Mouse (Mus musculus): ENCODE data around the gene Ralgps2.

DNA sequence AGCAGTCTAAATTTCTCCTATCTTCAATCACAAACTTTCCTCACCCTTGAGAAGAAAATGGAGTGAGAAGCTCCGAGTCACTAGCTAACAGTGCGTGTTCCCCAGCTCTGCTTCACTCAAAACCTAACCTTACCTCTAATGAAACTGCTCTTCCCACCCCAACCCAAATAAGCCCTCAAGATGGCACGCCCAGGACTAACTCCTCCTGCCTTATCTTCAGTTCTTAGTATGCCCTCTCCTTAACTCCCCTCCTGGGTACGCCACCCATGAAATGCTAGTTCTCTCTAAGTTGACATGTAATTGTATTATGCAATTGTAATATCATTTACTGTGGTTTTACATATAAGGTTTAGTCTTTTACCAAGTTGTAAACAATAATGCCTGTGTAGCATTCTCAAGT is 11.2 kb downstream of the Ralgps2 start:
- TF ChIP-seq CTCF (IDR thresholded peaks at IDR 0.05; ENCODE audit: extremely low read depth, insufficient read depth, insufficient read length, insufficient replicate concordance) = no peak
- TF ChIP-seq POLR2A (IDR thresholded peaks at IDR 0.05; ENCODE audit: low read depth, low read length) = no peak
